Mouse (Mus musculus) heart, adult 2 months (tissue): ENCODE data around the gene Kcnk13.

ENCODE experiments used
- CTCF ChIP-seq: fragments of 200-600 bp; IDR thresholded peaks from 2 replicates; pipeline ENCODE4 v1.8.1; 2022; ENCODE audit warnings: antibody characterized with exemption, mild to moderate bottlenecking, moderate library complexity
- POLR2A ChIP-seq: fragments of 200-500 bp; IDR thresholded peaks from 2 replicates; pipeline ENCODE4 v1.6.1; 2011; ENCODE audit warnings: mild to moderate bottlenecking, low read depth, low read length, control low read depth; ENCODE audit not compliant: insufficient read depth

DNA sequence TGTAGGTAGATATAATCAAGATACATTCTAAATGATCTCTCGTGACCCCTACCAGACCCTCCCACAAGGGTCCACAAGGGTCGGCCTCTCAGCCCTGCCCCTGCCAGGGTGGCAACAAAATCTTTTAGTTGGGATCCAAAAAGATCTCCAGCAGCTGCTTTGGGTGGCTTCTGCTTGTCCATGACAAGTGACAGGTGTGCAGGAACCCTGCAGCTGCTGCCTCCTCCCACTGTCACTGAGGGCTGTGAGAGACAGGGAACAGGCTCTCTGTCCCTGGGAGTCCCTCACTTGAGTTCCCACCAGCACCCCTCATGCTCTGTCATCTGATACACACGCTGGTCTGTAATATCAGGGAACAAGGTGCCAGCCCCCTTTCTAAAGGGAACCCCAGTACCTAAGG, 137.4 kb downstream of the Kcnk13 start:
- TF ChIP-seq CTCF: no peak
- no peak for TF ChIP-seq POLR2A
